Mouse (Mus musculus) CH12.LX (cell line): ENCODE data around the gene Rabl3. TPM values are rescaled to one million over a fixed set of nuclear protein-coding genes. Genes with fewer than 3 reads are reported as not detected.

ENCODE experiments used
- DNase-seq: peaks from one replicate; pipeline ENCODE4 v3.0.0-alpha.2; 2013; ENCODE audit errors: extremely low read depth
- H3K27ac ChIP-seq: 2 replicates; pipeline ENCODE4 v1.5.1; 2012; ENCODE audit warnings: low read depth, mild to moderate bottlenecking, control low read depth, moderate library complexity; ENCODE audit not compliant: insufficient read depth
- H3K27me3 ChIP-seq: replicated peaks from 2 replicates; pipeline ENCODE3; 2012; ENCODE audit warnings: inconsistent platforms
- H3K36me3 ChIP-seq, 2 experiments: replicated peaks in 1 of 2; 2 replicates each; pipeline versions ENCODE3 to v1.6.1; 2012; ENCODE audit warnings: inconsistent platforms in 1 of 2, low read length in 1 of 2, mild to moderate bottlenecking in 1 of 2, mixed read lengths in 1 of 2, moderate library complexity in 1 of 2; ENCODE audit not compliant: control insufficient read depth in 1 of 2, insufficient read depth in 1 of 2
- H3K4me1 ChIP-seq, 2 experiments: 2 replicates each; pipeline ENCODE4 v1.6.1; 2012; ENCODE audit warnings: inconsistent platforms in 1 of 2, moderate library complexity in 1 of 2; ENCODE audit not compliant: insufficient read depth in 2 of 2, control insufficient read depth in 1 of 2
- H3K4me2 ChIP-seq: 2 replicates; pipeline ENCODE4 v1.6.1; 2012; ENCODE audit warnings: low read depth, mild to moderate bottlenecking, control low read depth; ENCODE audit not compliant: poor library complexity, insufficient read depth, severe bottlenecking
- H3K4me3 ChIP-seq, 3 experiments: fragments of 150-350 bp in 1 of 3; sonication (generic) in 1 of 3; replicated peaks in 1 of 3; 2 replicates each; pipeline versions ENCODE3 to v1.5.1; 2011 to 2012; ENCODE audit warnings: low read depth in 2 of 3, low read length in 2 of 3, mild to moderate bottlenecking in 2 of 3, moderate library complexity in 2 of 3, control low read depth in 1 of 3, improper control_type of control experiment in 1 of 3, inconsistent platforms in 1 of 3, mixed read lengths in 1 of 3; ENCODE audit not compliant: poor library complexity in 1 of 3
- H3K79me2 ChIP-seq: replicated peaks from 2 replicates; pipeline ENCODE4 v1.6.1; 2012; ENCODE audit warnings: mild to moderate bottlenecking, moderate library complexity; ENCODE audit not compliant: control insufficient read depth, poor library complexity, insufficient read depth, severe bottlenecking; ENCODE audit errors: extremely low read depth
- H3K9ac ChIP-seq: 2 replicates; pipeline ENCODE4 v1.6.1; 2012; ENCODE audit warnings: low read depth, mild to moderate bottlenecking, control low read depth, moderate library complexity; ENCODE audit not compliant: insufficient read depth
- H3K9me3 ChIP-seq: replicated peaks from 2 replicates; pipeline ENCODE3; 2012; ENCODE audit warnings: low read length, inconsistent platforms, mixed read lengths
- BHLHE40 ChIP-seq: IDR thresholded peaks from 2 replicates; pipeline ENCODE4 v1.6.1; 2011; ENCODE audit warnings: mild to moderate bottlenecking, low read depth, low read length, improper control_type of control experiment
- CHD2 ChIP-seq: IDR thresholded peaks from 2 replicates; pipeline ENCODE4 v1.6.1; 2011; ENCODE audit warnings: low read length, improper control_type of control experiment
- CTCF ChIP-seq, 2 experiments: IDR thresholded peaks in 1 of 2; conservative IDR thresholded peaks in 1 of 2; 2 replicates each; pipeline ENCODE4 v1.5.1; 2011 to 2012; ENCODE audit warnings: low read depth in 2 of 2, low read length in 2 of 2, improper control_type of control experiment in 1 of 2, inconsistent platforms in 1 of 2, mild to moderate bottlenecking in 1 of 2, moderate library complexity in 1 of 2
- E2F4 ChIP-seq: IDR thresholded peaks from 2 replicates; pipeline ENCODE4 v1.6.1; 2011; ENCODE audit warnings: low read depth, low read length, improper control_type of control experiment; ENCODE audit not compliant: insufficient replicate concordance
- ELF1 ChIP-seq: IDR thresholded peaks from 2 replicates; pipeline ENCODE4 v1.6.1; 2014; ENCODE audit warnings: low read depth, mild to moderate bottlenecking, inconsistent platforms, low read length, improper control_type of control experiment
- EP300 ChIP-seq: IDR thresholded peaks from 2 replicates; pipeline ENCODE4 v1.6.1; 2011; ENCODE audit warnings: low read length, improper control_type of control experiment
- ETS1 ChIP-seq: conservative IDR thresholded peaks from 2 replicates; pipeline ENCODE4 v1.6.1; 2012; ENCODE audit warnings: low read depth, mild to moderate bottlenecking, inconsistent platforms, low read length, improper control_type of control experiment, moderate library complexity
- HCFC1 ChIP-seq: IDR thresholded peaks from 2 replicates; pipeline ENCODE4 v1.6.1; 2012; ENCODE audit warnings: low read depth, mild to moderate bottlenecking, inconsistent platforms, low read length, improper control_type of control experiment
- IRF4 ChIP-seq: IDR thresholded peaks from 2 replicates; pipeline ENCODE4 v1.6.1; 2014; ENCODE audit warnings: low read depth, mild to moderate bottlenecking, inconsistent platforms, low read length, improper control_type of control experiment
- JUN ChIP-seq: IDR thresholded peaks from 2 replicates; pipeline ENCODE4 v1.6.1; 2011; ENCODE audit warnings: low read depth, mild to moderate bottlenecking, low read length, improper control_type of control experiment, moderate library complexity; ENCODE audit not compliant: insufficient read depth
- KAT2A ChIP-seq: IDR thresholded peaks from 2 replicates; pipeline ENCODE4 v1.6.1; 2012; ENCODE audit warnings: low read length, improper control_type of control experiment, inconsistent platforms; ENCODE audit not compliant: insufficient replicate concordance
- MAFK ChIP-seq: IDR thresholded peaks from 2 replicates; pipeline ENCODE4 v1.6.1; 2011; ENCODE audit warnings: low read length, improper control_type of control experiment; ENCODE audit not compliant: insufficient replicate concordance
- MAZ ChIP-seq: IDR thresholded peaks from 2 replicates; pipeline ENCODE4 v1.6.1; 2012; ENCODE audit warnings: low read depth, mild to moderate bottlenecking, inconsistent platforms, low read length, improper control_type of control experiment, moderate library complexity
- MEF2A ChIP-seq: IDR thresholded peaks from 2 replicates; pipeline ENCODE4 v1.6.1; 2014; ENCODE audit warnings: low read depth, mild to moderate bottlenecking, inconsistent platforms, low read length, improper control_type of control experiment, borderline replicate concordance
- MYC ChIP-seq: IDR thresholded peaks from 2 replicates; pipeline ENCODE4 v1.6.1; 2011; ENCODE audit warnings: low read depth, mild to moderate bottlenecking, improper control_type of control experiment, low read length
- NELFE ChIP-seq: IDR thresholded peaks from 2 replicates; pipeline ENCODE4 v1.6.1; 2011; ENCODE audit warnings: low read depth, low read length, improper control_type of control experiment
- NRF1 ChIP-seq: IDR thresholded peaks from 2 replicates; pipeline ENCODE4 v1.6.1; 2014; ENCODE audit warnings: low read depth, mild to moderate bottlenecking, inconsistent platforms, low read length, improper control_type of control experiment, moderate library complexity
- PAX5 ChIP-seq: IDR thresholded peaks from 2 replicates; pipeline ENCODE4 v1.6.1; 2012; ENCODE audit warnings: low read length, inconsistent platforms, mixed read lengths
- RAD21 ChIP-seq: IDR thresholded peaks from 2 replicates; pipeline ENCODE4 v1.6.1; 2011; ENCODE audit warnings: low read depth, mild to moderate bottlenecking, low read length, improper control_type of control experiment, moderate library complexity
- SIN3A ChIP-seq: IDR thresholded peaks from 2 replicates; pipeline ENCODE4 v1.6.1; 2012; ENCODE audit warnings: low read length, improper control_type of control experiment, inconsistent platforms
- TBP ChIP-seq: conservative IDR thresholded peaks from 2 replicates; pipeline ENCODE4 v1.6.1; 2011; ENCODE audit warnings: low read depth, low read length, improper control_type of control experiment
- TCF12 ChIP-seq: IDR thresholded peaks from 2 replicates; pipeline ENCODE4 v1.6.1; 2014; ENCODE audit warnings: low read depth, mild to moderate bottlenecking, inconsistent platforms, low read length, improper control_type of control experiment
- UBTF ChIP-seq: IDR thresholded peaks from 2 replicates; pipeline ENCODE4 v1.6.1; 2012; ENCODE audit warnings: low read depth, mild to moderate bottlenecking, inconsistent platforms, low read length, improper control_type of control experiment, moderate library complexity
- USF1 ChIP-seq: IDR thresholded peaks from 2 replicates; pipeline ENCODE4 v1.6.1; 2014; ENCODE audit warnings: low read depth, mild to moderate bottlenecking, inconsistent platforms, low read length, improper control_type of control experiment
- USF2 ChIP-seq: conservative IDR thresholded peaks from 2 replicates; pipeline ENCODE4 v1.6.1; 2011; ENCODE audit warnings: low read depth, low read length, improper control_type of control experiment
- ZKSCAN1 ChIP-seq: IDR thresholded peaks from 2 replicates; pipeline ENCODE4 v1.6.1; 2012; ENCODE audit warnings: low read depth, inconsistent platforms, low read length, improper control_type of control experiment, borderline replicate concordance
- dilution Hi-C: fragments of 300-500 bp; cut with MboI; formaldehyde crosslinking; loops from 2 replicates; pipeline ENCODE4 v1.14.3; 2020; ENCODE audit warnings: low sequenced_read_pairs; ENCODE audit not compliant: extremely low pct_unique_long_range_greater_than_20kb, extremely low pct_ligation_motif_present
- in situ Hi-C: fragments of 300-500 bp; cut with MboI; formaldehyde crosslinking; loops from 3 replicates; pipeline ENCODE4 v1.14.3; 2019; ENCODE audit warnings: low sequenced_read_pairs, low pct_ligation_motif_present, low pct_unique_long_range_greater_than_20kb, mixed read lengths
- polyA plus RNA-seq: library from polyadenylated mRNA; unstranded; fragments of >175 nt; gene quantifications from 2 replicates; pipeline ENCODE4 v1.2.1, GENCODE M21; 2012; ENCODE audit warnings: low read depth; ENCODE audit not compliant: insufficient read length
- total RNA-seq, 2 experiments: library from RNA; depleted of rRNA; stranded (reverse); fragments of 300-350 nt in 1 of 2; fragments of >200 nt in 1 of 2; gene quantifications; 2 replicates each; pipeline ENCODE4 v1.2.3; 2012 to 2014

Gene Rabl3
- total and polyA plus RNA-seq, 3 experiments = 12.3 to 36.8 (median 19.8) TPM

DNA sequence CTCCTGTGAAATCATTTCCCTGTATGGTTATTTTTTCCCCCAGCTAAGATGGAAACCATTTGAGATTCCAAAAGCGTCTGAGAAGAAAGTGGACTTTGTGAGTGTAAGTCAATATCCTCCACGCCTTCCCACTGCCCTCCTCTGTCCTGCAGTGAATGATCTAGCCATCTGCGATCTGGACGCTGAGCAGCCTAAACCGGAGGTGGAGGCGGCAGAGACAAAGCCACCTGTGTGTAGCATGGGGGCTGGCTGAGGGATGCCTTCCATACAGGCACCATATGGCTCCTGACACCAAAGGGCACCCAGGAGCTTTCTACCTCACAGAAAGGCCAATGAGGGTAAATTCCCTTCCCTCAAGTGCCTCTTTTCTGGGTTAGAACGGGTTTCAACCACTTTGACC is 71.4 kb downstream of the Rabl3 start:
- dilution Hi-C loops = no loop called here
- Histone ChIP-seq H3K36me3 (no peaks in the 10 kb centered on the region), H3K27me3 (no peaks in the 10 kb centered on the region), H3K27ac (no peak overlapping the region), H3K9me3 (no peaks in the 10 kb centered on the region), H3K79me2 (no peaks in the 10 kb centered on the region), H3K4me2 (no peak overlapping the region), H3K4me1 (peaks cover 6 to 17% of the 10 kb centered on the region in 2 experiments), H3K4me3 (no peak overlapping the region), H3K9ac (no peak overlapping the region)
- TF ChIP-seq MYC (no peak), E2F4 (no peak), KAT2A (no peak), TBP (no peak), USF1 (no peak), MAZ (no peak), SIN3A (no peak), CTCF (conservative IDR thresholded peaks at IDR 0.05 in 1 of 2, IDR thresholded peaks at IDR 0.05 in 1 of 2; ENCODE audit: low read depth in 2 of 2, low read length in 2 of 2) (no peak), PAX5 (no peak), BHLHE40 (no peak), ZKSCAN1 (no peak), ELF1 (no peak), NELFE (no peak), NRF1 (no peak), MEF2A (no peak), RAD21 (no peak), UBTF (no peak), IRF4 (no peak), TCF12 (no peak)
- in situ Hi-C loops = no loop called here
- DNase-seq = no peak

DNA sequence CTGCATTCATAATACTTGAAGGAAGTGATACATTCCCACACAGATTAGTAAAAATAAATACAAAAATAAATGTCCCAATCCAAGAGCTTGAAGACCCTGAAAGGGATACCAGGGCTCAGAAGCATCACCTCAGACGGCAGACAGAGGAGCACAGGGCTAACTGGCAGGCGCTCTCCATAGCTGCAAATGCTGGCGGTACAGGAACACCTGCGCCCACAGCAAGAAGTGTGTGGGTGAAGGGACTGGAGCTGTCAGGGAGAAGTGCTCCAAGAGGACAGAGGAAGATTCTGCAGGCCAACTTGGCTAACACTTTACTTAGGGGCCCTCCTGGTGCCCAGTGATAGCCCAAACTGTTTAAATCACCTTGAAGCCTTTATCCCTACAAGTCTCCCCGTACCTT is 72.3 kb downstream of the Rabl3 start:
- H3K36me3 ChIP-seq = no peaks in the 10 kb centered on the region
- no peak overlapping the region for H3K4me2 ChIP-seq
- TF ChIP-seq HCFC1 = no peak
- no peak for TF ChIP-seq ETS1
- TF ChIP-seq MAFK = no peak
- no peak for TF ChIP-seq E2F4
- TF ChIP-seq ELF1 = no peak
- no peak for TF ChIP-seq MEF2A
- no peak for TF ChIP-seq EP300
- TF ChIP-seq USF2 = no peak
- TF ChIP-seq CTCF (conservative IDR thresholded peaks at IDR 0.05 in 1 of 2, IDR thresholded peaks at IDR 0.05 in 1 of 2; ENCODE audit: low read depth in 2 of 2, low read length in 2 of 2) = no peak
- TF ChIP-seq SIN3A = no peak
- no peak for TF ChIP-seq KAT2A
- TF ChIP-seq NELFE = no peak
- no peak for TF ChIP-seq CHD2
- no peak for TF ChIP-seq USF1
- no peak for TF ChIP-seq JUN
- no peak for TF ChIP-seq BHLHE40
- TF ChIP-seq, all 38 proteins: peak for 0
- Histone ChIP-seq H3K27me3 (no peaks in the 10 kb centered on the region), H3K79me2 (no peaks in the 10 kb centered on the region), H3K9me3 (no peaks in the 10 kb centered on the region), H3K4me1 (peaks cover 6 to 24% of the 10 kb centered on the region in 2 experiments), H3K4me3 (no peak overlapping the region), H3K27ac (no peak overlapping the region), H3K9ac (no peak overlapping the region)
- in situ Hi-C loops = no loop called here
- no peak for DNase-seq
- dilution Hi-C loops = no loop called here
